Mouse (Mus musculus) heart, adult 9 months (tissue): ENCODE data around the gene Lefty1.
"Not testable (repeated sequence)": the region's sequence is repeated elsewhere in the genome, so short reads cannot be mapped to it uniquely, and the experiment has no call there.

Experiments
- DNase-seq, 2 experiments: peaks; one replicate each; pipeline ENCODE4 v3.0.0; 2022; ENCODE audit warnings: low spot score in 2 of 2

Lefty1 gene

GRCm38 (mm10) chr1:180956401-180956800 is 21.6 kb downstream of the Lefty1 start:
- no peak for DNase-seq

GRCm38 (mm10) chr1:180956973-180957381 is 22.2 kb downstream of the Lefty1 start:
- DNase-seq, result peak; percentile 59 to 69

- no peak for DNase-seq
Measured at GRCm38 (mm10) chr1:180957989-180958388, 23.2 kb downstream of the Lefty1 start.

GRCm38 (mm10) chr1:180958797-180959196 is 24.0 kb downstream of the Lefty1 start:
- DNase-seq, result no peak

DNA sequence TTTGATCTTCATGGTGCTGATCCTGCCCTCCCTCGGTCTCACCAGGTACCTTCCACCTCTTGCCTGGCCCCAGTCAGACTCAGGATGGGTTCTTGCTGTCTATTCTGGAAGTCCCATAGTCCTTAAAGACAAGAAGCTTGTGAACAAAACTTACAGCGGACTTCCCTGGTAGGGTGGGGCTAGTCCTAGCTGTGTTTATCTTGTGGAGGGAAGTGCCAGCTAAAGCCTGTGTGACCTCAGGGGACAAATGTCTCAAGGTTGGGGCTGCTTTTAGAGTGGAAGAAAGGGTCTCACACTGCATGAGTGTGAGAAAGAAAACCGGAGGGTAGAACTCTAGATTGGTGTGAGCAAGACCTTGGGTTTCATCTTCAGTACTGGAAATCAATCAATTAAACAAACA is 31.0 kb downstream of the Lefty1 start:
- no peak for DNase-seq

GRCm38 (mm10) chr1:180966542-180966941 is 31.7 kb downstream of the Lefty1 start:
- DNase-seq, result peak; percentile 54 to 70

GRCm38 (mm10) chr1:180967261-180967660 is 32.4 kb downstream of the Lefty1 start:
- no peak for DNase-seq

- DNase-seq, result no peak
Measured at GRCm38 (mm10) chr1:180972941-180973340, 38.1 kb downstream of the Lefty1 start.

DNA sequence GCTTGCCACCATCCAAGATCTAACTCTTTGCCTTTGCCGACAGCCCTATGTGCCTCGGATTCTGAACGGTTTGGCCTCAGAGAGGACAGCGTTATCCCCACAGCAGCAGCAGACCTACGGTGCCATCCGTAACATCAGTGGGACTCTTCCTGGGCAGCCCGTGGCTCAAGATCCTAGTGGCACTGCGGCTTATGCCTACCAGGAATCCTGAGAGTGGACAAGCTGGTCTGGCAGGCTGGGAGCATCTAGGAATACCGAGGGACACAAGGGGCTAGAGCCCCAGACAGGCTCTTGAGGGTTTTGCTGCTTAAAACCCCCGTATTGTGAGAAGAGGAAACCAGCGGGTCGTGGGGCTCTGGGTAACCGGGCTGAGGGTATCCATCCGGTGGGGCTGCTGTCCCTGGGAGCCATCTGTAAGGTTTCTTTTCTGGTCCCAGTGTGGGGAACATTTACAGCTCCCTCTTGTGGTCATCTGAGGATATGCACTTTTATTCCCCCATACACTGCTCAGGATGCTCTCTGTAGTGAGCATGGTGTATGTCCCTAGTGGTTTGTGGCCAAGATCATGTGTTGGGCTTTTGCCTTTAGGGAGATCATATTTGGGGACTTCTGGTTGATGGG is 39.4 kb downstream of the Lefty1 start:
- DNase-seq, result peak; percentile 40 to 51

GRCm38 (mm10) chr1:180976110-180976679 is 41.4 kb downstream of the Lefty1 start:
- DNase-seq, result peak in 1 of 2 experiments; percentile 23

DNA sequence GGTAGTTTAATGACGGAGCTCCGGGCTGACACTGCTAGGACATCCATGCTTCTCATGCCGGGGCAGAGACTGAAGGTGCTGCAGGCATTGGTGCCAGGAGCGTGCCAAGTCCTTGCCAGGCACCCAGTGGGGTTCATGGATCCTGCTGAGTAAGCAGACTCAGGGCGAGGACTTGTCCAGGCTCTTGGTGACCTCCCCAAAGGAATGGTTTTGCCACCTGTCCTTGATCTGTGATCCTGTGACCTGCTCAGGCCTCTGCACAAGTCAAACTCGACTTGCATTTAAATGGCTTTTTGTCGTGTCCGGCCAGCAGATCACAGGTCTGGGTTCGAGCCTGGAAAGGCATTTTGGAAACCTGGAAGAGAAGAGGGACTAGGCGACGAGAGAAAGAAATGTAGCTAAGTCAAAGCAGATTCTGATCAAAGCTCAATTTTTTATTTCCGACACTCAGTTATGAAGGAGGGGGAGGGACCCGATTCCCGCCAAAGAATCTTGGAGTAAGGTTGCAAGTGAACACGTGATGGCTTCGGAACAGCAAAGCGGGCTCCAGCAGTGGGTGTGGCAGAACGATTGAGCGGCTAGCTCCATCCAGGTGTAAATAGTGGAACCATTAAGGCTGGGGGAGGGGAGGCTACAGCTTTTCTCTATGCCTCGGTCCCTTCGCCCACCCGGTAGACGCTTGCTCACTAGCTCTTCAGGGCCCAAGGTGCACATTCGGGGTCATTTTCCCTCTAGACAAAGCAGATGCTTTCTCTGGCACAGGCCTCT is 44.8 kb downstream of the Lefty1 start:
- DNase-seq, result no peak

DNA sequence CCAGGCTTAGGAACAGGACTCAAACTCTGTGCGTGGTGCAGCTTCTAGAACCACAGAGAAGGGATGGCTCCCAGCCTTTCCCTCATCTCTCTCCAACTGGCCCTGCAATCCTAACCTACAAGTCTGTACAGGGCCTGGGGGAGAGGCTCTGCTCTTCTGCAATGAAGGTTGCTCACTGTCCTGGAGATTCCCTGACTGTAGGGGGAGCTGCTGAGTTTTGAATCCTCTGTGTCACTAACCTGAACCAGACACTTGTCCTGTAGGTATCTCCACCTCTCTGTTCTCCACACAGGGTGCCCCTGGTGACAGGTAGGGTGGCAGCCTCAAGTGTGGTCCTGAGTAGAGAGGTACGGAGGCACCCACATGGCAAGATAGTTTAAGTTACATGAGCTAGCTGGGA is 45.6 kb downstream of the Lefty1 start:
- no peak for DNase-seq

GRCm38 (mm10) chr1:180981298-180982046 is 46.6 kb downstream of the Lefty1 start:
- DNase-seq, result not testable (repeated sequence)

DNA sequence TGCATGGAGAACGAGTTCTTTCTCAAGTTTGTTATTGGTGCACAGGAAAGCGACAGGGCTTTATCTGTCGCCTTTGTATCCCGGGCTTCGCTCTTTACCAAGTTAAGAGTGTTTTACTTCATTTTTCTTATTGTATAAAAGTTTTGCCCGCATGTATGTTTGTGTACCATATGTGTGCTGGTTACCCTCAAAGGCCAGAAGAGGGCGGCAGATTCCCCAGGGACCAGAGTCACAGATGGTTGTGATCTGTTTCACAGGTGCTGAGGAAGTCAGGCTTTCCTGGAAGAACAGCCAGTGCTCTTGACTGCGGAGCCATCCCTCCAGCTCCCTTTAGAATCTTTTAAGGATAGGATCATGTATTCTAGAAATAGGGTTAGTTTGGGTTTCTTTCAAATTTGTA is 51.9 kb downstream of the Lefty1 start:
- DNase-seq, result no peak

GRCm38 (mm10) chr1:180987759-180988158 is 52.9 kb downstream of the Lefty1 start:
- peak; percentile 24 to 52 for DNase-seq
